Mouse (Mus musculus) duodenum, adult 2 months (tissue): Measurements from ENCODE around the gene Cyp24a1. TPM values are rescaled to one million over a fixed set of nuclear protein-coding genes. Genes with fewer than 3 reads are reported as not detected.

Experiments used
- polyA plus RNA-seq: library from polyadenylated mRNA; depleted of rRNA; stranded (reverse); fragments of >200 nt; gene quantifications from 2 replicates; pipeline ENCODE4 v1.2.3, GENCODE M21; 2012; ENCODE audit warnings: low replicate concordance; rRNA removed

Cyp24a1 gene
- not detected in 2 replicates for polyA plus RNA-seq

GRCm38 (mm10) chr2:170497091-170497566, at the start of gene Cyp24a1:
TSS of gene Cyp24a1 (minus strand) at chr2:170497145.

GRCm38 (mm10) chr2:170496154-170496930, 603 bp downstream of the Cyp24a1 start, which contains the start of gene Pfdn4:
TSS of gene Pfdn4 (plus strand) at chr2:170496428.

Other genes with a start within 250 kb of the Cyp24a1 start
- gene Bcas1, start 69.3 kb downstream of the Cyp24a1 start, polyA plus RNA-seq, result 7.4 and 15.6 TPM in 2 replicates
- gene Pfdn4, start 717 bp downstream of the Cyp24a1 start, polyA plus RNA-seq, result 2.4 and 2.6 TPM in 2 replicates
- not detected in 2 replicates for gene 4930470P17Rik, start 104.9 kb upstream of the Cyp24a1 start, polyA plus RNA-seq
- gene Dok5, start 234.7 kb upstream of the Cyp24a1 start, polyA plus RNA-seq, result 0.22 and 0.52 TPM in 2 replicates